Mouse (Mus musculus) embryonic fibroblast, embryonic 13.5 days (primary cell): ENCODE data around the gene Tns1. TPM values are rescaled to one million over a fixed set of nuclear protein-coding genes. Genes with fewer than 3 reads are reported as not detected.

Experiments
- H3K27ac ChIP-seq: 2 replicates; pipeline ENCODE4 v1.5.1; 2012; ENCODE audit warnings: low read length, control low read depth, inconsistent platforms; ENCODE audit not compliant: insufficient read depth
- H3K4me1 ChIP-seq: 2 replicates; pipeline ENCODE4 v1.6.1; 2011; ENCODE audit warnings: low read length; ENCODE audit not compliant: control insufficient read depth, insufficient read depth
- H3K4me3 ChIP-seq: 2 replicates; pipeline ENCODE4 v1.5.1; 2011; ENCODE audit warnings: mild to moderate bottlenecking, control low read depth, low read length; ENCODE audit not compliant: insufficient read depth
- CTCF ChIP-seq: IDR thresholded peaks from 2 replicates; pipeline ENCODE4 v1.5.1; 2011; ENCODE audit warnings: mild to moderate bottlenecking, control low read depth, low read length, moderate library complexity, borderline replicate concordance; ENCODE audit not compliant: insufficient read depth
- POLR2A ChIP-seq: IDR thresholded peaks from 2 replicates; pipeline ENCODE4 v1.6.1; 2011; ENCODE audit warnings: low read depth, mild to moderate bottlenecking, control low read depth, low read length, moderate library complexity
- polyA plus RNA-seq: library from polyadenylated mRNA; stranded (reverse); fragments of >200 nt; gene quantifications from 2 replicates; pipeline ENCODE4 v1.2.4, GENCODE M21; 2011; ENCODE audit warnings: low read depth; ENCODE audit not compliant: missing spikeins, insufficient read length

Gene Tns1
- polyA plus RNA-seq, 1 experiment, result 122 TPM

GRCm38 (mm10) chr1:74029669-74030068 lies 94.6 kb downstream of the Tns1 start:
- Histone ChIP-seq H3K4me1 (peaks cover 66% of the 10 kb centered on the region), H3K27ac (peak overlapping the region; percentile 78), H3K4me3 (no peak overlapping the region)
- TF ChIP-seq CTCF (no peak), POLR2A (no peak)

GRCm38 (mm10) chr1:74028881-74029266 lies 95.4 kb downstream of the Tns1 start:
- Histone ChIP-seq H3K27ac (peak overlapping the region; percentile 78), H3K4me3 (no peak overlapping the region)

DNA sequence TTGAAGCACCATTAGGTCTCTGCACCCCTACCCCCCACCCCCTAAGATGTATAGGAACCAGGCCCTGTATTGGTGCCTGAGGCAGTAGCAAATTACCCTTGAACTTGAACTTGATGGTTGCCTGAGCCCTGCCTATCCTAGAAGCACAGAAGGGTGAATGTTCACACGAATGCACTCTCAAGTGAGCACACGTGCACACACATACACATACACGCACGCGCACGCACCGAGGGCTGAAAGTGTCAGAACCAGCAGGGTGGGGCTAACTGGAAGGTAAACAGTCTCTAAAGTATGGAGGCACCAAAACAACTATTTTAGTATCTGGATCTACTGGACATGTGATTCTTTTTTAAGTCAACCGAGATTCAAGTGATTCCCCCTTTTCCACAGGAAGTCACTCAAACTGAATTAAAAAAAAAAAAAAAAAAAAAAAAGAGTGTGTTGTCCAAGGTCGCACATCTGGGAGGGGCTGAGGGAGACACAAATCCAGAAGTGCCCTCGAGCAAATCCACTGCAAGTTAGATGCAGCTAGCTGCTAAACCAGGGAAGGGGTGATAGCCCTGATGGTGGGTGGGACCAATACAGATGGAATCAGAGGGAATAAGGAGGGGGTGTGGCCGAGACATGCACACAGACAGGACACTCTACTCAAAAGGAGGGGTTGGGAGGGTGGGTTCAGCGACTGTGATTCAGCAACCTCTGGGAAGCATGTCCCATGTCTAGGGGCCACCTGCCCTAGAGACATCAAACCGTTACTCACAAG lies 96.0 kb downstream of the Tns1 start:
- Histone ChIP-seq H3K4me3 (no peak overlapping the region), H3K4me1 (peaks cover 65% of the 10 kb centered on the region), H3K27ac (peak overlapping the region; percentile 78)
- TF ChIP-seq POLR2A (no peak), CTCF (no peak)

More at GRCm38 (mm10) chr1:74028881-74029266, 95.4 kb downstream of the Tns1 start:
- no peak for TF ChIP-seq POLR2A
- TF ChIP-seq CTCF, result no peak
- H3K4me1 ChIP-seq, result peaks cover 65% of the 10 kb centered on the region

DNA sequence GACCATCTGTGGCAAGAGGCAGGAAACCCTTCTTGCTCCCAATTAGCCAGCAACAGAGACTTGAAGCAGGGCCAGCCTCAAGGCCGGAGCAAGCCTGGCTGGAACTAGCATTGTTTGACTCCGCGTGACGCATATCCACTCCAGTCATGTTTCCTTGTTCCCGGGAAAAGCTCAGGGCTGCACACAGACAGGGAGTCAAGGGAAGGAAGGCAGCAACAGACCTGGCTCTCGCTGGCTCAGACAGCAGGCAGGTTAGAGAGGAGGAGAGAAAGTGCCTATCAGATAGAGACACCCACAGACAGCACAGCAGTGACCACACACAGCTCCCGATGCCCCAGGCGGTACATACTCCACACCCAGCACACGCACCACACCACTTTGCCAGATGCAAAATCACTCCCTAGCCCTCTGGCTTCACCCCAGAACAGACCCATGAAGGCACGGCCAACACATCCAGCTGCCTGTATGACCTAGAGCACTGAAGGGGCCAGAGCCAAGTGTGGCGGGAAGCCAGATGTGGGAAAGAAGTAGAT lies 96.6 kb downstream of the Tns1 start:
- Histone ChIP-seq H3K4me1 (peaks cover 65% of the 10 kb centered on the region), H3K4me3 (no peak overlapping the region), H3K27ac (peak overlapping the region; percentile 78)
- TF ChIP-seq CTCF (no peak), POLR2A (0 out of 2 replicates have a peak, but pooled peaks have one; percentile 43)

DNA sequence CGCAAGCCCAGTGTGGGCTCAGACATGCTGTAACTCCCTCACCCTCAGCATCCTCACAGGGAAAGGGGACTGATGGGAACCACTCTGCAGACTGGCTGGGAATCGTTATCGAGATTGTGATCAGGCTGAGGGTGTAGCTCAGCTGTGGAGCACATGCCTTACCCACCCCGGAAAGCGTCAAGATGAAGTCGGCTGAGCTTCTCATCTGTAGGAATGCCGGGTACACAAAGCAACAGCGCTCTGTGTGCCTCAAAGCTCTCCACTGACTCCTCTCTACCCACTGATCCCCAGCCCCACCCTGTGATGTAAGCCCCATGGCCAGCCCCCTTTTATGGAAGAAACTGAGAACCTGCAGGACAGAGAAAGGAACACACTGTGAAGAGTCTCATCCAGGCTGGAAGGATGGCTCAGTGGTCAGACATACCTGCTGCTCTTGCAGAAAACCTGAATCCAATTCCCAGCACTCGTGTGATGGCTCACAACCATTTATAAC lies 97.5 kb downstream of the Tns1 start:
- no peak overlapping the region for H3K4me3 ChIP-seq
- peaks cover 61% of the 10 kb centered on the region for H3K4me1 ChIP-seq
- TF ChIP-seq CTCF, result no peak
- TF ChIP-seq POLR2A, result no peak
- peak overlapping the region; percentile 78 for H3K27ac ChIP-seq

GRCm38 (mm10) chr1:74025651-74026226 lies 98.5 kb downstream of the Tns1 start:
- TF ChIP-seq CTCF (no peak), POLR2A (no peak)
- H3K27ac ChIP-seq, result peak overlapping the region; percentile 78

DNA sequence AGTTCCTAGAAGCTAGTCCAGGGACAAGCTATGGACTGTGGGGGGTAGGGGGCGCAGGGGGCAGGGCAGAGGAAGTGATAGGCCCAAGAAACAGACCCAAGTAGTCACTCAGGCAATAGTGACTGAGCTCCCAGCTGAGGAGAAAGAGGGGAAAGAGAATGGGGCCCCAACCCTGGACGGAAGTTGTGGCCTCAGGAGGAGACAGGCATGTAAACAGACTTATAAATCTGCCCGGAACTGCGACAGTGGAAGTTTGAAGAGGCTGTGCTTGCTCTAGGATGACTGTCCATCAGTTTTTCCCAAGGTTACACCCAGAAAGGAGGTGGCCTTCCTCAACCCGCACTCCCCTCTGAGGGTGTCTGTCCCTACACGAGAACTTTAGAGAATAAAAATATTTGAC lies 99.0 kb downstream of the Tns1 start:
- Histone ChIP-seq H3K27ac (peak overlapping the region; percentile 39; the same call in 1 of the 2 replicates), H3K4me3 (no peak overlapping the region), H3K4me1 (peaks cover 47% of the 10 kb centered on the region)
- TF ChIP-seq POLR2A, result no peak

More at GRCm38 (mm10) chr1:74025651-74026226, 98.5 kb downstream of the Tns1 start:
- Histone ChIP-seq H3K4me1 (peaks cover 51% of the 10 kb centered on the region), H3K4me3 (no peak overlapping the region)

GRCm38 (mm10) chr1:74024452-74025190 lies 99.6 kb downstream of the Tns1 start:
- 0 out of 2 replicates have a peak, but pooled peaks have one; percentile 3 for TF ChIP-seq CTCF
- no peak for TF ChIP-seq POLR2A
- peaks cover 43% of the 10 kb centered on the region for H3K4me1 ChIP-seq

DNA sequence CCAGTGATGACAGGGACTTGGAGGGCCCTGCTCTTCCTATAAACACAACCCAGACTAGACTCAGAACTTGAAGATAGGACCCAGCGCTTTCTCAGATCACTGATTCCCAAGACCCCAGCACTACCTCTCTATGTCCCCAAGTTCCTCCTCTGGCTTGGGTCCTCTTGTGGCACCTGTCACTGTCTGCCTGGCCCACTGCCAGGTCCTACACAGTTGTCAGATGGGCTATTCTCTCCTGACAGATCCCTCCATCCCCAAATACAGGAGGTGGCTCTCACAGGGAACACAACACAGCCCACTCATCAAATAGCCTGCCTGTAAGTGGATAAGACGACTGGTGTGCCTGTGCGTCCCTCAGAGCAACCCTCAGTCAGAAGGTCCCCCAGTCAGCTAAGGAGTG lies 101.3 kb downstream of the Tns1 start:
- Histone ChIP-seq H3K4me1 (peaks cover 32% of the 10 kb centered on the region), H3K4me3 (no peak overlapping the region), H3K27ac (no peak overlapping the region)
- TF ChIP-seq POLR2A, result no peak

More at GRCm38 (mm10) chr1:74024452-74025190, 99.6 kb downstream of the Tns1 start:
- Histone ChIP-seq H3K27ac (peak overlapping the region; percentile 39; the same call in 1 of the 2 replicates), H3K4me3 (no peak overlapping the region)
